Comparison of ENCODE assay signal across 28 mouse cellular contexts in the genomic region with DNA sequence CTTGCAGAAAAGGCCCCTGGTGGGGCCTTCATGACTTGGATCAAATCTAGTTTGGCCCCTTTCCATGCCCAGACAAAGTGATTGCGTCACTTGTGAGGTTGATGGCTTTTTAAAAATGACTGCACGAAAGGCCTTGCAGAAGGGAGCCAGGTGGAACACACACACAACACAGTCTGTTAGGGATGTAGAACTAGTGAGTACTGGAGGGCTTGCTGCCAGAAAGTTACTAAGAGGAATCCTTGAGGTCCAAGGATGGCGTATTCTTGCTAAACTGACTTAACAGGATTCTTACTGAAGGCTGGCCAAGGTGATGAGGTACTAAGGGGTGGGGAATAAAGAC. TPM values are rescaled to one million over a fixed set of nuclear protein-coding genes. Genes with fewer than 3 reads are reported as not detected.
A peak's percentile ranks its signal among the peaks of the same experiment; 100 is the strongest.
DNase-seq lines count a peak whose midpoint lies in the region; ATAC-seq and TF ChIP-seq lines count a peak whose summit lies in the region.
"Had no signal": no experiment of that assay in that cellular context is flagged by ENCODE, and none has a peak within 500 bp of the region (broad histone marks: within the 10 kb centered on the region; RNA-seq: fewer than 3 reads in every experiment).

No protein-coding gene starts in this region.

- no peak for ATAC-seq in embryonic facial prominence, embryonic 14.5 days (ENCODE audit: low read depth)
- no peak for ATAC-seq in limb, embryonic 14.5 days (ENCODE audit: low FRiP score, low read depth)
- no peak for ATAC-seq in CD4-positive, CD25-positive, alpha-beta regulatory T cell, adult 4 months
- ATAC-seq: activated CD4-positive, CD25-positive, alpha-beta regulatory T cell, adult 4 months; forebrain, embryonic 16.5 days; hindbrain, embryonic 16.5 days; lung, postnatal 0 days; midbrain, embryonic 13.5 days had no signal

- H3K27me3 ChIP-seq in embryonic facial prominence, embryonic 14.5 days (replicated peaks; ENCODE audit: control insufficient read depth, insufficient read depth, low read length) = no peaks in the 10 kb centered on the region
- no peaks in the 10 kb centered on the region for H3K27me3 ChIP-seq in limb, embryonic 14.5 days (ENCODE audit: control insufficient read depth, insufficient read depth, low read length)
- H3K27me3 ChIP-seq: liver, embryonic 15.5 days; midbrain, embryonic 13.5 days had no signal

- peaks cover 4% of the 10 kb centered on the region; the same call in 1 of the 2 replicates for H3K4me1 ChIP-seq in embryonic facial prominence, embryonic 14.5 days (ENCODE audit: control insufficient read depth, insufficient read depth, low read length)
- no peaks in the 10 kb centered on the region for H3K4me1 ChIP-seq in limb, embryonic 14.5 days (ENCODE audit: control insufficient read depth, insufficient read depth, low read length)
- H3K4me1 ChIP-seq: liver, embryonic 15.5 days; midbrain, embryonic 13.5 days had no signal

- H3K4me3 ChIP-seq in embryonic facial prominence, embryonic 14.5 days (ENCODE audit: low read depth, low read length) = no peak overlapping the region
- no peak overlapping the region for H3K4me3 ChIP-seq in limb, embryonic 14.5 days (replicated peaks; ENCODE audit: low read length)
- H3K4me3 ChIP-seq: forebrain, embryonic 10.5 days; liver, embryonic 15.5 days; midbrain, embryonic 13.5 days had no signal

- no peaks in the 10 kb centered on the region for H3K9me3 ChIP-seq in embryonic facial prominence, embryonic 14.5 days (ENCODE audit: control insufficient read depth, low read length)
- no peaks in the 10 kb centered on the region for H3K9me3 ChIP-seq in limb, embryonic 14.5 days (ENCODE audit: control insufficient read depth, low read length)
- H3K9me3 ChIP-seq: forebrain, embryonic 10.5 days; liver, embryonic 15.5 days; midbrain, embryonic 13.5 days had no signal

- intact Hi-C loops in heart, postnatal 36 days (cut with DNase I) = no loop called here

- WGBS in embryonic facial prominence, embryonic 14.5 days = 62% methylated on average over 3 of the region's 3 CpGs
- 55% methylated on average over 3 of the region's 3 CpGs for WGBS in limb, embryonic 14.5 days

- DNase-seq in adrenal gland, adult 8-10 months = peak; percentile 21
- no peak for DNase-seq in adrenal gland, adult 18-20 months (ENCODE audit: low spot score in 2 of 2)
- peak; percentile 23 for DNase-seq in 416B (ENCODE audit: low read depth)
- peak; percentile 27 for DNase-seq in embryonic facial prominence, embryonic 14.5 days (ENCODE audit: low spot score)
- DNase-seq in limb, embryonic 14.5 days (ENCODE audit: low spot score) = peak; percentile 34
- no peak for DNase-seq in cerebellum, adult 8-10 months
- DNase-seq in heart, postnatal 36 days = no peak
- DNase-seq: adrenal gland, postnatal 10 days; cerebellum, adult 11 months; cerebellum, adult 9-11 months; heart, postnatal 14 days; layer of hippocampus, adult 9-11 months; retina, postnatal 1 day; right cerebral cortex, postnatal 14 days; thymus, adult 18-20 months; thymus, postnatal 25 days had no signal

- no peak for TF ChIP-seq POLR2A in limb, embryonic 14.5 days (IDR thresholded peaks at IDR 0.05; ENCODE audit: borderline replicate concordance, extremely low read depth, insufficient read depth, insufficient read length)

- peak overlapping the region; percentile 78 for H3K27ac ChIP-seq in embryonic facial prominence, embryonic 14.5 days (replicated peaks; ENCODE audit: low read depth, low read length)
- H3K27ac ChIP-seq in limb, embryonic 14.5 days (replicated peaks; ENCODE audit: low read depth, low read length) = peak overlapping the region; percentile 71
- H3K27ac ChIP-seq: liver, embryonic 15.5 days; macrophage; midbrain, embryonic 13.5 days had no signal

- H3K9ac ChIP-seq in embryonic facial prominence, embryonic 14.5 days (ENCODE audit: low read depth, low read length) = no peak overlapping the region
- H3K9ac ChIP-seq in limb, embryonic 14.5 days (ENCODE audit: low read depth, low read length, severe bottlenecking) = no peak overlapping the region
- H3K9ac ChIP-seq: liver, embryonic 15.5 days; midbrain, embryonic 13.5 days had no signal

- H3K36me3 ChIP-seq in embryonic facial prominence, embryonic 14.5 days (ENCODE audit: control insufficient read depth, insufficient read depth, low read length) = no peaks in the 10 kb centered on the region
- H3K36me3 ChIP-seq in limb, embryonic 14.5 days (ENCODE audit: control insufficient read depth, insufficient read depth, low read length) = no peaks in the 10 kb centered on the region
- H3K36me3 ChIP-seq: forebrain, embryonic 10.5 days; liver, embryonic 15.5 days; midbrain, embryonic 13.5 days had no signal

- H3K4me2 ChIP-seq in embryonic facial prominence, embryonic 14.5 days (ENCODE audit: low read depth, low read length) = 0 out of 2 replicates have a peak overlapping the region, but pooled peaks have one; percentile 12
- H3K4me2 ChIP-seq in limb, embryonic 14.5 days (replicated peaks; ENCODE audit: low read depth, low read length, severe bottlenecking) = no peak overlapping the region
- H3K4me2 ChIP-seq: liver, embryonic 15.5 days; midbrain, embryonic 13.5 days had no signal

RNA-seq across cellular contexts. Expression of a gene that starts 0.8 kb away (rescaled TPM):
- total RNA-seq in adrenal gland, adult 8-10 months (2022) = 1 to 10 TPM; 1.1 to 2.6 (median 1.5) TPM
- total RNA-seq in adrenal gland, adult 18-20 months (2021) = 1 to 10 TPM; 1.4 to 3.7 TPM
- 4.6 and 5.8 TPM in 2 replicates for polyA plus RNA-seq in embryonic facial prominence, embryonic 14.5 days (2014; fragmentation: Nextera tagmentation; extraction: Ambion mirVana)
- 5.1 and 6.4 TPM in 2 replicates for polyA plus RNA-seq in limb, embryonic 14.5 days (2012; rRNA removed)
- 6.7 and 7.6 TPM in 2 replicates for polyA plus RNA-seq in limb, embryonic 14.5 days (2014; fragmentation: Nextera tagmentation; extraction: Ambion mirVana)
- under 1 TPM in 1 of 2 experiments, not detected in 1; 0.59 TPM for polyA plus RNA-seq in CD4-positive, CD25-positive, alpha-beta regulatory T cell, adult 4 months (2017; shearing (Covaris generic))
- total RNA-seq in heart, postnatal 36 days (2021) = 1 to 10 TPM; 1.6 to 2.8 TPM
- total RNA-seq: common myeloid progenitor, adult 5-6 weeks; granulocyte monocyte progenitor cell, adult 5-6 weeks; liver, adult 2 months had no signal
- polyA plus RNA-seq: liver, adult 2 months; macrophage had no signal

RNA-seq across cellular contexts. Expression of a gene that starts 37.0 kb away (rescaled TPM):
- total RNA-seq in adrenal gland, adult 8-10 months (2022) = 1 to 10 TPM; 1.6 to 2.4 (median 2.1) TPM
- 1 to 10 TPM; 1.5 to 2.2 TPM for total RNA-seq in adrenal gland, adult 18-20 months (2021)
- polyA plus RNA-seq in embryonic facial prominence, embryonic 14.5 days (2014; fragmentation: Nextera tagmentation; extraction: Ambion mirVana) = 4.6 and 4.8 TPM in 2 replicates
- 2.0 and 2.1 TPM in 2 replicates for polyA plus RNA-seq in limb, embryonic 14.5 days (2012; rRNA removed)
- 3.9 and 4.0 TPM in 2 replicates for polyA plus RNA-seq in limb, embryonic 14.5 days (2014; fragmentation: Nextera tagmentation; extraction: Ambion mirVana)
- polyA plus RNA-seq in CD4-positive, CD25-positive, alpha-beta regulatory T cell, adult 4 months (2017; shearing (Covaris generic)) = 100 to 1,000 TPM; 332 to 499 TPM
- total RNA-seq in heart, postnatal 36 days (2021) = 1 to 10 TPM; 1.6 TPM

Comparison
In these comparisons a context has a peak if more than half of its experiments do, and no peak if none do; other contexts are left out.
1. DNase-seq: peak in adrenal gland, adult 8-10 months (single experiment), 416B (single experiment), embryonic facial prominence, embryonic 14.5 days (single experiment) and limb, embryonic 14.5 days (single experiment); none in adrenal gland, adult 18-20 months (0 of 2), cerebellum, adult 8-10 months (single experiment) and heart, postnatal 36 days (0 of 2).